Mouse (Mus musculus): ENCODE results near the gene Armc7.
"Not testable (repeated sequence)": the region's sequence is repeated elsewhere in the genome, so short reads cannot be mapped to it uniquely, and the experiment has no call there.

Gene Armc7

GRCm38 (mm10) chr11:115454822-115455221, 20.6 kb upstream of the Armc7 start:
- DNase-seq (ENCODE audit: low spot score in 2 of 2): not testable (repeated sequence)

- DNase-seq (ENCODE audit: low spot score in 2 of 2): no peak
Observed at GRCm38 (mm10) chr11:115455619-115456018, 19.8 kb upstream of the Armc7 start.

DNA sequence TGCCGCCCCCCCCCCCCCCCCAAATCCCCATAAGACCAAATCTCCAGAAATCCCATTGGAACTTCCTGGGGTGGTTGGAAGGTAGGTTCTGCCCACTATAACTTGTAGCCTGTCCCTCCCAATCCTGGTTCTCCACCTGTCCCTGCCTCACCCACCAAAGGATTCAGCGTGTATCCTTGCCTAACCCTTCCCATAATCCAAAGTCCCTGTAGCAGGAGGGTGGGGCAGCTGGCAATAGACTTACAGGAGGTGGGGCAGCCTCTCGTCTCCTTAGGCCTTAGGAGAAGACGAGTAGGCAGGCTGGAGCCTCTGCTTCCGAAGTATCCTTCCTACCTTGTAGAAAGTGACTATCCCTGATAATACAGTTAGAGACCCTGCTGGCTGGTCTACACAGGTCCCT, 19.3 kb upstream of the Armc7 start:
- DNase-seq (ENCODE audit: low spot score in 2 of 2): no peak

- DNase-seq (ENCODE audit: low spot score in 2 of 2): no peak
Observed at GRCm38 (mm10) chr11:115457405-115457804, 18.1 kb upstream of the Armc7 start.

GRCm38 (mm10) chr11:115460976-115461375, 14.5 kb upstream of the Armc7 start:
- no peak for DNase-seq (ENCODE audit: low spot score in 2 of 2)

- no peak for DNase-seq (ENCODE audit: low spot score in 2 of 2)
Observed at GRCm38 (mm10) chr11:115461846-115462242, 13.6 kb upstream of the Armc7 start.

GRCm38 (mm10) chr11:115462243-115462891, 13.1 kb upstream of the Armc7 start, which contains the start of gene Slc16a5:
Gene Slc16a5, plus strand, starts transcription at chr11:115462474.
- no peak for DNase-seq (ENCODE audit: low spot score in 2 of 2)

DNA sequence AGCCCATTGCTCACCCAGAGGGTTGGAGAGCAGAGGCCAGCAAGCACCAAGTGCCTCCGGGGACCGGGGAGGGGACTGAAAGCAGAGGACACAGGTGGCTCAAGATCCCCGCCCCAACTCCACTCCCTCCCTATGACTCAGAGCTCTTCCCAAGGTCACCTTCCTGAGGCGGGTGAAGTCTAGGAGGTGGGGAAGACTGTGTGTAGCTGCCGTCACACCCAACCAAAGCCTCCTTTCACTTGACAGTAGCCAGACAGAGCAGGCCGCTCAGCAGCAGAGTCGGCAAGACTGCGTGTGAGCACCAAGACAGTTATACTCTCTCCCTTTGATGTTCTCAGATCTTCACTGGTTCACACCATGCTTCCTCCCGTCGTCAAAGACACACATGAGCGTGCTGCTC, 12.1 kb upstream of the Armc7 start:
- no peak for DNase-seq (ENCODE audit: low spot score in 2 of 2)

DNA sequence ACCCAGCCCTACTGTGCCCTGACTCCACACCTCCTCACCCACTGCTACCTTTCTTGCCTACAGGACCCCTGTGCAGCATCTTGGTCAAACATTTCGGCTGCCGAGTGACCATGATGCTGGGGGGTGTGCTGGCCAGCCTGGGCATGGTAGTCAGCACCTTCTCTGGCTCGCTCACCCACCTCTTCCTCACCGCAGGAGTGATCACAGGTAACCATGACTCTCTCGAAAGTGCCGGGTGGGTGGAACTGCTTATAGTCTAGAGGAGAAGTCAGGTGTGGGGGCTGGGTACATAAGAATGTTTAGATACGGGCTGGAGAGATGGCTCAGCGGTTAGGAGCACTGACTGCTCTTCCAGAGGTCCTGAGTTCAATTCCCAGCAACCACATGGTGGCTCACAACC, 10.6 kb upstream of the Armc7 start:
- no peak for DNase-seq (ENCODE audit: low spot score in 2 of 2)

GRCm38 (mm10) chr11:115467217-115467618, 8.2 kb upstream of the Armc7 start:
- DNase-seq (ENCODE audit: low spot score in 2 of 2): no peak

DNA sequence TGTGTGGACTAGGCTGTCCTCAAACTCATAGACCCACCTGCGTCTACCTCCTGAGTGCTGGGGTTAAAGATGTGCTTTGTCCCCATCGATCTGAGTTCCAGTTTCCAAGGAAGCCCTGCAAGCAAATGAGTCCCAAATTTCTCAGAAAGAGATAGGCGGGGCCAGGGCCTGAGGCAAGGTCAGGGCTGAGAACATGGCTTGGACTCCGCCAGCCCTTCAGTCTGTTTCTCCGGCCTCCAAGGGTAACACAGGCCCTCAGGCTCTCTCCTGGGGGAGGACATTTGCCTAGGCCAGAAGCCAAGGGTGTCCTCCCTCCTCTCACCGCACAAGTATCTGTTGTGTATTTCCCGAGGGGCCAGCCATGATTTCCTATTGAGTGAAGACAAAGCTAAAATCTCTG, 3.3 kb upstream of the Armc7 start:
- DNase-seq (ENCODE audit: low spot score in 2 of 2): no peak

- DNase-seq (ENCODE audit: low spot score in 2 of 2): peak; percentile 94 to 98
Observed at GRCm38 (mm10) chr11:115473626-115474275, 1.7 kb upstream of the Armc7 start.

GRCm38 (mm10) chr11:115475758-115476237, 331 bp downstream of the Armc7 start:
- DNase-seq (ENCODE audit: low spot score in 2 of 2): peak in 1 of 2 experiments; percentile 27

GRCm38 (mm10) chr11:115476630-115477029, 1.2 kb downstream of the Armc7 start:
- DNase-seq (ENCODE audit: low spot score in 2 of 2): not testable (repeated sequence)

DNA sequence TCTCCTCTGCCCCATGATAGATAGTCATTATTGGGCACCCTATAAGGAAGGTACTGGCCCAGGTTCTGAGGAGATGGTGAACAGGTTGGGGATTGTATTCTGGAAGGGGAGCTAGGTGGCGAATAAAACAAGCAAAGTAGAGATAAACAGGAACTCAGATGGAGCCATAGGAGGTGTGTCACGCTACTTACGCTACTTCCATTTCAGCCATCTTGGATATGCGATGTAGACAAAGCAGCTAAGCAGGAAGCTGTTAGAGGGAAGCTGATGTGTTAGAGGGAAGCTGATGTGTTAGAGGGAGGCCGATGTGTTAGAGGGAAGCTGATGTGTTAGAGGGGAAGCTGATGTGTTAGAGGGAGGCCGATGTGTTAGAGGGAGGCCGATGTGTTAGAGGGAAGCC, 1.9 kb downstream of the Armc7 start:
- DNase-seq (ENCODE audit: low spot score in 2 of 2): not testable (repeated sequence)

DNA sequence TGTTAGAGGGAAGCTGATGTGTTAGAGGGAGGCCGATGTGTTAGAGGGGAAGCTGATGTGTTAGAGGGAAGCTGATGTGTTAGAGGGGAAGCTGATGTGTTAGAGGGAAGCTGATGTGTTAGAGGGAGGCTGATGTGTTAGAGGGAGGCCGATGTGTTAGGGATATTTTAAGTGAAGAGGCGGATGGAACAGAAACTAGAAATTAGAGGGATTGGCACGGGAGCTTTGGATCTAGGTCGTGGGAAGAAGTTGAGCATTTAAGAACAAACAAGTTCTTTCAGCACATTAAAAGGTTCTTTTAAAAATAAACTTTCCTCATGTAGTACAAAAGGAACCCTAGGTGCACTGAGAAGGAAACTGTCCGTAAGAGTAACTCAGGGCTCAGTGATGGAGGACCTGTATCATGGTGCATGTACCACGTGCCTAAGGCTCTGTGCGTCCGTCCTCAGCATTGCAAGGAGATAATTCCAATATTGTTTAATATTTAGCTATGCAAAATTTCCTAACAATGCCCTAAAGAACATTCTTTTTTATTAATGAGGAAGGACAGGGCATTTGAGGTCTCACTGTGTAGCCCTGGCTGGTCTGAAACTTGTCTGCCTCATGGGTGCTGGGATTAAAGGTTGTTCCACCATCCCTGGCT, 3.0 kb downstream of the Armc7 start:
- no peak for DNase-seq (ENCODE audit: low spot score in 2 of 2)

GRCm38 (mm10) chr11:115481553-115482259, 6.2 kb downstream of the Armc7 start:
- DNase-seq (ENCODE audit: low spot score in 2 of 2): no peak

DNA sequence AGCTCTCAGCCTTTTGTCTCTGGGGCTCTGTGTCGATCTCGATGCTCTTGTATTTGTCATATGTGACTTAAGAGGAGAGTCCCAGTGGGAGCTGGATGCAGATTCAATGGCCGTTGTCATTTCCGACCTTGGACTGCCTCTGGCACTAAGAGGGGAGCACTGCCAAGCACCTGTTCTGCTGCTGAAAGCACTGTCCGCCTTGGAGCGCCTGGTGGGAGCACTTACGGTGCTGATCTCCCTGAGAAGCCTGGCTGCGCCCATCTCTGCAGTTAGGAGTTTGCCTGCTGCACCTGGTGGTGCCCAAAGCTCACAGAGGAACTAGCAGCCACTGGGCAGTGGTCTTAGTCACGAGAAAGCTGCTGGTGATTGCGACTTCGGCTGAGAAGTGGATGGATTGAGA, 7.8 kb downstream of the Armc7 start:
- no peak for DNase-seq (ENCODE audit: low spot score in 2 of 2)

DNA sequence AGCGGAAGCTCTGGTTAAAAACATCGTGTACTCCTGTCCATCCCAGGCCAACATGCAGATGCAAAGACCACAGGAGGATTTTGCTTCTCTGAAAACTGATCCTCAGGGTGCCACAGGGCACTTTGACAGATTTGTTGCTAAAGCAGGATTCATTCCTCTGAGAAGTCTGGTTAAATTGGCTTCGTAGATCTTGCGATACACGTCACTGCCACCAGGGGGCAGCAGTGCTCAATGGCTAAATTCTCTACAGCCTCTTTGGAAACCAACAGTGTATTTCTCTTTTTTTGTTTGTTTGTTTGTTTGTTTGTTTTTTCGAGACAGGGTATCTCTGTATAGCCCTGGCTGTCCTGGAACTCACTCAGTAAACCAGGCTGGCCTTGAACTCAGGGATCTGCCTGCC, 8.3 kb downstream of the Armc7 start:
- peak; percentile 78 to 93 for DNase-seq (ENCODE audit: low spot score in 2 of 2)

DNA sequence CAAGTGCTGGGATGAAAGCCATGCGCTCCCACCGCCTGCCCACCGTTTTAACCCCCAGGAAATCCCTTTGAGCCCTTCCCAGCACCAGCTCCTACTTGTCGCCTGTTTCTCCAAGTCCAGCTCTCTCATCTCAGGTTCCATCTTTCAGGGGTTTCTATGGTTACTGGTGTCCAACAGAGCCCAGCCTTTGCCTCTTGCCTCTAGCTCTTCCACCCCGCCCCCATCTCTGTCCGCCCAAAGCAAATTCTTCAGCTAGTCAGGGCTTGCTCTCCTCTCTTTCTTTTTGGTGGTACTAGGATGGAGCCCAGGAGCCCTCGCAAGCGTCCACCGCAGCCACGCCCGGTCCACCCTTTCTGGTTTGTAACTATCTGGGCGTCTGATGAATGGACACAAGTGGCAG, 9.7 kb downstream of the Armc7 start:
- no peak for DNase-seq (ENCODE audit: low spot score in 2 of 2)

DNA sequence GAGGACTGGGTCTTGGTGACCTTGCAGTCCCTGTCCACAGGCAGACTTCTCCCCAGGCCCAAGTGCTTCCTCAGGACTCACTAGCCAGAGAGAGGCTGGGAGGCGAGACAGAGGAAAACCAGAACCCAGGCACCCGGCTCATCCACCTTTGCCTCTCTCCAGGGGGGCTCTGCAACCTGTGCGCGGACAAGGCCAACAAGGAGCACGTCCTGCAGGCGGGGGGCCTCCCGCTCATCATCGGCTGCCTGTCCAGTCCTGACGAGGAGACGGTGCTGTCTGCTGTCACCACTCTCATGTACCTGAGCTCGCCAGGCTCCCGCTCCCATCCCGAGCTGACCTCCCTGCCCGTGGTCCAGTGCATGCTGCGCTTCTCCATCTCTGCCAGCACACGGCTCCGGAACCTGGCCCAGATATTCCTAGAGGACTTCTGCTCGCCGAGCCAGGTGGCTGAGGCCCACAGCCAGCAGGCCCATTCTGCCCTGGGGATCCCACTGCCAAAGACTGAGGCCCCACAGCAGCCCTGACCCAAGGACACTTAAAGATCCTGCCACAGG, 13.2 kb downstream of the Armc7 start:
- DNase-seq (ENCODE audit: low spot score in 2 of 2): no peak
